Mouse (Mus musculus): ENCODE results near the gene Camta2.

- TF ChIP-seq ZC3H11A (IDR thresholded peaks at IDR 0.05; ENCODE audit: borderline replicate concordance, low read depth, low read length), result no peak
- TF ChIP-seq MAFK (IDR thresholded peaks at IDR 0.05; ENCODE audit: insufficient read depth, low read depth, low read length), result no peak
- no peak for TF ChIP-seq ZNF384 (IDR thresholded peaks at IDR 0.05; ENCODE audit: low read depth, low read length)
- TF ChIP-seq HCFC1 (IDR thresholded peaks at IDR 0.05; ENCODE audit: borderline replicate concordance, insufficient read depth, low read length), result no peak
These were observed 11.1 kb upstream of the Camta2 start for GRCm38 (mm10) chr11:70699051-70699450.
